Mouse (Mus musculus) kidney, adult 11 months (tissue): ENCODE measurements around the gene Tk1.
"Not testable (repeated sequence)": the region's sequence is repeated elsewhere in the genome, so short reads cannot be mapped to it uniquely, and the experiment has no call there.

ENCODE experiments used
- DNase-seq: peaks from one replicate; pipeline ENCODE4 v3.0.0; 2022

The Tk1 gene

GRCm38 (mm10) chr11:117788481-117788880 lies 37.4 kb downstream of the Tk1 start:
- DNase-seq: not testable (repeated sequence)

- DNase-seq: peak; percentile 63
These were observed 39.6 kb downstream of the Tk1 start for GRCm38 (mm10) chr11:117786294-117786693.

GRCm38 (mm10) chr11:117783683-117784309 lies 42.1 kb downstream of the Tk1 start:
- DNase-seq: peak; percentile 42

DNA sequence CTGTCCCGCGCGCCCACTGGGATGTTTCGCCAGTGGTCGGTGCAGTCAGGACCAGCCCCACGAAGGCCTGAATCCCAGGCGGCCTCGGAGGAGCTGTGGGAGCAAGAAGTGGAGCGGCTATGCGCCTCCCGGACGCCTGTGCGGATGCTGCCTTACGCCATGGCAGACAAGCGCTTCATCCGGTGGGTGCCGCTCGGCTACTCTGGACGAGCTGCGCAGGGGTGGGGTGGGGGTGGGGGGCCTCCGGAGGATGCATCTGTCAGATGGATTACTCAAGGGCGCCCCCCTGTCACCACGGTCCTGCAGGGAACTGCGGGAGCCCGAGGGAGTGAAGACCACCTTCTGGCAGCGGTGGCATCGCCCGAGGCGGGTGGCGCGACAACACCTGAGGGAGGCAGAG lies 42.8 kb downstream of the Tk1 start:
- no peak for DNase-seq

DNA sequence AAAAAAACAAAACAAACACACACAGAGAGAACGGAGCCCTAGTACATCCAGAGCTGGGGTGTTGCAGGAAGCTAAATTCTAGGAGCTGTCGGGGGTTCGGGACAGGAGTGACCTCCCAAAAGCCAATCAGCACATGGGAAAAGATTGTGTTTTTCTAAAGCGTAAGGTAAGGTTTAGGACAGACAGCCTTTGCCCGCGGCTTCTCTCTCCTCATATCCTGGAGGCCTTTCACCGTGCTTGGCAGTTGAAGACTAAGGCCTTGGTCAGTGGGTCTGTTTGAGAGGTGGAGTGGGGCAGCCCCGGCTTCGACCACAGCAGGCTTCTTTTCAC lies 43.2 kb downstream of the Tk1 start:
- no peak for DNase-seq

- DNase-seq: peak; percentile 29
These were observed 43.7 kb downstream of the Tk1 start, which contains the start of the genes Tmc8 and Tmc6 for GRCm38 (mm10) chr11:117781993-117782704. Gene Tmc8, plus strand, starts transcription at chr11:117782076. Gene Tmc6, minus strand, starts transcription at chr11:117782198.

GRCm38 (mm10) chr11:117781199-117781821 lies 44.6 kb downstream of the Tk1 start:
- peak; percentile 87 for DNase-seq

GRCm38 (mm10) chr11:117780582-117781111 lies 45.2 kb downstream of the Tk1 start:
- DNase-seq: peak; percentile 96

- no peak for DNase-seq
These were observed 45.7 kb downstream of the Tk1 start for GRCm38 (mm10) chr11:117780199-117780515.

GRCm38 (mm10) chr11:117779434-117780198 lies 46.3 kb downstream of the Tk1 start:
- DNase-seq: peak; percentile 86

DNA sequence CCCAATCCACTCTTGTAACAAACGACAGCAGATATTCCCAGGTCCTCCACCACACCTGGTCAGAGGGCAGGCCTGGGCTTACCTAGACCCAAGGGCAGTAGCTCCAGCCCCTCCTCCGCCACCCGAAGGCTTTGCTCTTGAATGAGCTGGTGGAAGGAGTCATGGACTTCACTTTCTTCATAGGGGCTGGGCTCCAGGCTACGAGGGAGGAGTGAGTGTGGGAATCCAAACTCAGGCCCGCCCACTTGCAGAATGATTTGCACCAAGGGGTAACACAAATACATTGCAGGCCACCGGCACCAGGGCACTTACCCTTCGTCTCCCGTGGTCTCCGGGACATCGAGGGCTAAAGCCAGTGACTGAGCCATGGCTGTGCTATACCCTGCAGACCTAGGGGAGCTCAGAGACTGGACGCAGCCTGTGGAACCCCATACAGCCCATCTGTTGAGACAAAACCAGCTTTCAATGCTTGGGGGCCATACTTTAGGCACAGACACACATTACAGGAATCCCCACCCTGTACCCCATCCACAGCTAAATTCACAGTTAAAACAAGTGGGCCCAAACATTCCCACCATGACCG lies 47.0 kb downstream of the Tk1 start:
- peak; percentile 58 for DNase-seq

DNA sequence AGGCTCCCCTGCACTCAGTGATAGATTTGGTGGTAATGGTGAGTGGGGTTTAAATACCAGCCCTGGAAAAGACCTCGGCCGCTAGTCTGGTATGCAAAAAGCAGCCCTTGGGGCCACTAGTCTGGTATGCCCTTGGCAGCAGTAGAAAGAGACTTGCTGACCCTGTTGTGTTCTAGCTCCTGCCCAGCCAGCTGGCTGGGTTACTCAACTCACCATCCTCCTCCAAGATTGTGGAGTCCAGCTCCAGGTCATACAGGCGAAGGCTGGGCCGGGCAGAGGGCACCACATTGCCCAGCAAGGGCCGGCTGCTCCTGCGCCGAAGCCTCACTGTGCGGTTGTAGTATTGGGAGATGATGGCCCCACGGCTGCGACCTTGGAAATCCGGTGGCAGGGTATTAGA lies 47.9 kb downstream of the Tk1 start:
- peak; percentile 80 for DNase-seq

- no peak for DNase-seq
These were observed 48.8 kb downstream of the Tk1 start for GRCm38 (mm10) chr11:117777111-117777510.

DNA sequence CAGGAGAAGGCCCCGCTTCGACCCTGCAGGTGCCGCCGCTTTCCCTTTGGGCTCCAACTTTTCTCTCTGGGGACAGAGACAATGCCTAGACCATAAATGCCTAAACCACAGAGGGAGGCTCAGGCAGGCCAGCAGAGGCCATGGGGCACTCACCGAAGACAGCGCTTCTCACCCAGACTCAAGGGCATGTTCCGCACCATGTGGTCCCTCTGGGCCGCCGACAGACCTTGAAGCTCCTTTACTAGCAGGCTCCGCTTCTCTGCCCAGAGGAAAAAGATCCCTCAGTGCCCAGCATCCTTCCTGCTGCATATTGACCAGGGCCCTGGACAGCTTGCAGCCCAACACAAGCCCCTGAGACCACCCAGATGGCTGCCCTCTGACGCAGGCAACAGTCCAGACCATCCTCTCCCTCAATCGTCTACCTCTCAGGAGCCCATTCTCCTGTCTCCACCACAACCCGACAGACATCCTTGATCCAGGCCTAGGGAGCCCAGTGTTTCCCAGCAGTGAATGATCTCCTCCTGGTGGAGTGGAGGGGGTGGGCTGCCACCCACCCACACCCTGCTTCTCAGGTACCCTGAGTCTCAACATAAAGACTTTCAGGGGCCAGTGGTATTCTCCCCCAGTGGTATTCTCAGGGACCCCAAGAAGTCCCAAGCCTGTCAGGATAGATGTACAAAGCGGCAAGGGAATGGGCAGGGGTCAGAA lies 49.7 kb downstream of the Tk1 start:
- DNase-seq: no peak

GRCm38 (mm10) chr11:117775540-117775939 lies 50.4 kb downstream of the Tk1 start:
- DNase-seq: no peak

- DNase-seq: no peak
These were observed 51.0 kb downstream of the Tk1 start for GRCm38 (mm10) chr11:117774925-117775324.

DNA sequence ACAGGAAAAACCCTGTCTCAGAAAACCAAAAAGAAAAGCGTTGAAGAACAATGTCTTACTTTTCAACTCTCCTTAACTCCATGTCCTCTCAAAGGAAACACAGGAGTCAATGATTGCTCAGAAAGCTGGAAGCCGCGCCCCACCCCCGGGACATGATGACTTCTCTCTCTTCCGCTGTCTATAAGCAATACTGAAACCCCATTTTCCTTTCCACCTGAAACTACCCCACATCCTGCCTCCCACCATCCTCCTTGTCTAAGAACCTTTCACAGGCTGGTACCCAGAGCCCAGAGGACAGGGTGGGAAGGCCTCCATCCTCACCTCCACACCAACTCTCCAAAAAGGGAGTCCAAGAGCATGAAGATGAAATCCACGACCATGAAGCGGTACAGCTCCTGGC lies 53.5 kb downstream of the Tk1 start:
- DNase-seq: no peak

DNA sequence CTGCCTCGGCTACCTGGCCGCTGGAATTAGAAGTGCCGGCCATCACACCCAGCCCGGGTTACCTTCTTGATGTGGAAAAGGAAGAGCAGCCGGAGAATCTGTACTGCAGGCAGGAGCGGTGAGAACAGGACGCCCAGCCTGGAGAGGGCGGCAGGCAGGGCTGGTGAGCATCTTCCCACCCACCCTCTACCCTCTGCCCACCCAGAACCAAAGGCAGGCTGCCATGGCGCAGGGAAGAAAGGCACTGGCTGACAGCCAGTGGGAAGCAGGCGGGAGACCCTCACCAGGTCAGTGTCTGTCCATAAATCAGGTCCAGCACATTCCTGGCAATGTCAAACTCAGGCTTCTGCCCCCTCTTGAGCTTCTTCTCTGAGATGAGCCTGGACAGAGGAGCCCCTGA lies 55.5 kb downstream of the Tk1 start:
- DNase-seq: no peak

DNA sequence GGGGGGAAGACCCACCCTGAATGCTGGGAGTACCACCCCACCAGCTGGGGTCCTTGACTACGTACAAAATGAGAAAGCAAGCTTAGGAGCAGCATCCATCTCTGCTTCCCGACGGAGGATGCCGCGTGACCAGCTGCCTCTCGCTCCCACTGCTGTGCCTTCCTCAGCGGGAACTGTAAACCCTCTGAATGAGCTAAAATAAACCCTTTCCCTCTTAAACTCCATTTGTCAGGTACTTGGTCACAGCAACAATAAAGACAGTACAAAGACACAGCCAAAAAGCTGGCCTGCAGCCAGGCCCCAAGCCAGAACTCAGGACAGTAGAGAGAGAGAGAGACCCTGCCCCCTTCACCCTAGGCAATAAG lies 56.2 kb downstream of the Tk1 start:
- no peak for DNase-seq

- no peak for DNase-seq
These were observed 56.9 kb downstream of the Tk1 start for GRCm38 (mm10) chr11:117768725-117769682.

DNA sequence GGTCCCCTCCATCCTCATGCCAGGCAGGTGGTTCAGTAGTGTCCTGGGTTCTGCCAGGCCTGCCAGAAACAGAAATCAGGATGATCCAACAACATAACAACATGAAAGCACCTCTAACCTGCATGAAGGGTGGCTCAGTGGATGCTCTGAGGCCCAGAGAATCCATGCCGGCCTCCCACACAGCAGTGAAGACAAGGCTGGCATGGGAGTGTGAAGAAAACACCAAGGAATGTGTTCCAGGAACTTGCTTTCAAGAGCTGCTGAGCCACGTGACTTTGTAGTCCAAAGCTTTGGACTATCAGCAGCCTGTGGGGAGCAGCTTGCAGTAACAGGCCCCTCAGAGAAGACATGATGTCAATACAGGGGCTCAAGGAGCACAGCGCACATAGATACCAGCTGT lies 59.6 kb downstream of the Tk1 start:
- DNase-seq: no peak
